9 mouse cellular contexts compared by ENCODE assay signal in the genomic region with DNA sequence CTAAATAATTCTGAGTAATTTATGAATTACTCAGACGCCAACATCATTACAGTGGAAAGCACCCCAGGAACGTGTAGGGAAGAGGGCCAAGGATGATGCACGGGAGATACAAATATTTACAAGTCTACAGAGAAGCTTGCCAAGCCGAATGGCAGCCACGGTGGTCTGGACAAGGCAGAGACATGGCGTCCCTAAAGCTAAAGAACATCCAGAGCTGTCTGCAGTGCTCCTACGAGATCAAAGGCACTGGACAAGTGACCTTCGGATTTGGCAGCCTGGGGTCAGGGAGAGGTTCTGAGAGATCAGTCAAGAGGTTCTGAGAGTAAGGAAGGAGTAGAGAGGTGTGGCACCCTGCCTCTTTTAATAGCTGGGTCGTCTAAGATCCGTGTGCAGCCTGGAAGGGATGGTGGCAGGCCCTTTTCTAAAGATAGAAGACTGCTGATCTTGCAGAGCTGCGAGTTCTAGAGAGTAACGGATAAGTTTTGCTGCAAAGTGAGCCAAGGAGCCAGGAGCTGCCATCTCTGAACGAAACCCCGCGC. TPM values are rescaled to one million over a fixed set of nuclear protein-coding genes. Genes with fewer than 3 reads are reported as not detected.
DNase-seq lines count a peak whose midpoint lies in the region; ATAC-seq lines count a peak whose summit lies in the region.
"Had no signal": no experiment of that assay in that cellular context is flagged by ENCODE, and none has a peak within 500 bp of the region (broad histone marks: within the 10 kb centered on the region; RNA-seq: fewer than 3 reads in every experiment).

No protein-coding gene starts in this region.

- no peaks in the 10 kb centered on the region for H3K27me3 ChIP-seq in embryonic facial prominence, embryonic 12.5 days
- no peaks in the 10 kb centered on the region for H3K27me3 ChIP-seq in limb, embryonic 11.5 days (ENCODE audit: control insufficient read depth, insufficient read depth, low read length)
- H3K27me3 ChIP-seq in neural tube, embryonic 12.5 days (replicated peaks), result no peaks in the 10 kb centered on the region

- H3K27ac ChIP-seq in embryonic facial prominence, embryonic 12.5 days, result 0 out of 2 replicates have a peak overlapping the region, but pooled peaks have one; percentile 11
- H3K27ac ChIP-seq in limb, embryonic 11.5 days (replicated peaks; ENCODE audit: low read depth, low read length), result no peak overlapping the region
- no peak overlapping the region for H3K27ac ChIP-seq in neural tube, embryonic 12.5 days

- no peak for ATAC-seq in embryonic facial prominence, embryonic 12.5 days (ENCODE audit: insufficient number of reproducible peaks, insufficient read depth, low FRiP score, low TSS enrichment)
- ATAC-seq in limb, embryonic 11.5 days (ENCODE audit: insufficient number of reproducible peaks, low FRiP score, low TSS enrichment, low read depth), result peak; percentile 23; the same call in 1 of the 2 replicates
- peak; percentile 2; the same call in 1 of the 2 replicates for ATAC-seq in neural tube, embryonic 12.5 days (ENCODE audit: low FRiP score, low read depth)

- H3K4me1 ChIP-seq in embryonic facial prominence, embryonic 12.5 days, result peaks cover 3% of the 10 kb centered on the region
- peaks cover 4% of the 10 kb centered on the region; the same call in 1 of the 2 replicates for H3K4me1 ChIP-seq in limb, embryonic 11.5 days (ENCODE audit: control insufficient read depth, insufficient read depth, low read length)
- H3K4me1 ChIP-seq in neural tube, embryonic 12.5 days, result no peaks in the 10 kb centered on the region

- peak overlapping the region; percentile 55 for H3K4me2 ChIP-seq in embryonic facial prominence, embryonic 12.5 days (replicated peaks)
- peak overlapping the region; percentile 55; the same call in 1 of the 2 replicates for H3K4me2 ChIP-seq in limb, embryonic 11.5 days (ENCODE audit: low read depth, severe bottlenecking)
- peak overlapping the region; percentile 80 for H3K4me2 ChIP-seq in neural tube, embryonic 12.5 days (replicated peaks)

- peak overlapping the region; percentile 40; the same call in 1 of the 2 replicates for H3K9ac ChIP-seq in embryonic facial prominence, embryonic 12.5 days
- peak overlapping the region; percentile 55 for H3K9ac ChIP-seq in limb, embryonic 11.5 days (ENCODE audit: low read length)
- peak overlapping the region; percentile 78; the same call in 1 of the 2 replicates for H3K9ac ChIP-seq in neural tube, embryonic 12.5 days

- H3K36me3 ChIP-seq in embryonic facial prominence, embryonic 12.5 days, result no peaks in the 10 kb centered on the region
- H3K36me3 ChIP-seq in limb, embryonic 11.5 days (ENCODE audit: control insufficient read depth, insufficient read depth, low read length), result no peaks in the 10 kb centered on the region
- no peaks in the 10 kb centered on the region for H3K36me3 ChIP-seq in neural tube, embryonic 12.5 days
- H3K36me3 ChIP-seq: G1E had no signal

- peak; percentile 27 to 35 for DNase-seq in cerebellum, postnatal 14 days
- no peak for DNase-seq in cerebellum, postnatal 4 days (ENCODE audit: low spot score in 2 of 2)
- DNase-seq in 3134 (ENCODE audit: extremely low read depth, insufficient read length, low spot score), result peak; percentile 27
- peak; percentile 32 for DNase-seq in limb, embryonic 11.5 days (ENCODE audit: low spot score)
- no peak for DNase-seq in kidney, postnatal 14 days
- DNase-seq in spleen, postnatal 14 days (ENCODE audit: low spot score in 2 of 2), result no peak

- peak overlapping the region; percentile 75 for H3K4me3 ChIP-seq in embryonic facial prominence, embryonic 12.5 days
- peak overlapping the region; percentile 76 for H3K4me3 ChIP-seq in limb, embryonic 11.5 days (ENCODE audit: low read depth, low read length)
- H3K4me3 ChIP-seq in neural tube, embryonic 12.5 days, result peak overlapping the region; percentile 63

- 45% methylated on average over 15 of the region's 15 CpGs for WGBS in embryonic facial prominence, embryonic 12.5 days
- WGBS in limb, embryonic 11.5 days, result 38% methylated on average over 15 of the region's 15 CpGs
- WGBS in neural tube, embryonic 12.5 days, result 43% methylated on average over 15 of the region's 15 CpGs

- no peaks in the 10 kb centered on the region for H3K9me3 ChIP-seq in embryonic facial prominence, embryonic 12.5 days
- H3K9me3 ChIP-seq in limb, embryonic 11.5 days (ENCODE audit: control insufficient read depth, low read length), result no peaks in the 10 kb centered on the region
- H3K9me3 ChIP-seq in neural tube, embryonic 12.5 days, result no peaks in the 10 kb centered on the region

RNA-seq across cellular contexts. Expression of a gene that starts 0.4 kb away (rescaled TPM):
- polyA plus RNA-seq in embryonic facial prominence, embryonic 12.5 days (2016; fragmentation: Nextera tagmentation; extraction: Ambion mirVana), result 73.3 and 74.1 TPM in 2 replicates
- 66.3 and 67.2 TPM in 2 replicates for polyA plus RNA-seq in limb, embryonic 11.5 days (2014; fragmentation: Nextera tagmentation; extraction: Ambion mirVana)
- polyA plus RNA-seq in neural tube, embryonic 12.5 days (2016; fragmentation: Nextera tagmentation; extraction: Ambion mirVana), result 44.0 and 44.5 TPM in 2 replicates

Comparison
In these comparisons a context has a peak if more than half of its experiments do, and no peak if none do; other contexts are left out.
1. DNase-seq: peak in cerebellum, postnatal 14 days (2 of 2), 3134 (single experiment) and limb, embryonic 11.5 days (single experiment); none in cerebellum, postnatal 4 days (0 of 2), kidney, postnatal 14 days (single experiment) and spleen, postnatal 14 days (0 of 2).
2. Peak in every context shown above with its lines, with median percentiles within 50 percentile points of each other: H3K4me2 ChIP-seq, H3K4me3 ChIP-seq and H3K9ac ChIP-seq.